9 mouse cellular contexts compared by ENCODE assay signal in the genomic region with DNA sequence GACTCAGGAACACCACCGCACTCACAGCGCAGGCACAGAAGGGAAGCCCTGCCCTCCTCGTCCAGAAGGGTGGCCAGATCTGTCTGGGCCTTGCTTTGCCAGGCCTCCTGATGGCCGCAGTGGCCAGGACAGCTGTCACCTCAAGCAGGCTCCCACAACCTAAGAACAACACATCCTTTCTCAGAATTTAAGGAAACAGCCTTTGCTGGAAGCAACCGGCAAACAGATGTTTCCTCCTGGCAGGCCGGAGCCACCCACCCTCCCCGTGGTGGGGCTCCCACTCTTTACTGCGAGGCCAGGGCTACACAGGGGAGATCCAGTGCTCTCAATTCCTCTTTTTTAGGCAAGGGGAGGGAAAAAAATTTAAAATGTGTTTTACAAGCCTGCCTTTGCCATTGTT. TPM values are rescaled to one million over a fixed set of nuclear protein-coding genes. Genes with fewer than 3 reads are reported as not detected.
DNase-seq lines count a peak whose midpoint lies in the region; ATAC-seq and TF ChIP-seq lines count a peak whose summit lies in the region.
"Had no signal": no experiment of that assay in that cellular context is flagged by ENCODE, and none has a peak within 500 bp of the region (broad histone marks: within the 10 kb centered on the region; RNA-seq: fewer than 3 reads in every experiment).

No protein-coding gene starts in this region.

- no peaks in the 10 kb centered on the region for H3K9me3 ChIP-seq in embryonic facial prominence, embryonic 13.5 days
- H3K9me3 ChIP-seq in heart, postnatal 0 days (replicated peaks; ENCODE audit: control insufficient read depth, low read length), result no peaks in the 10 kb centered on the region

- peak overlapping the region; percentile 75; the same call in 1 of the 2 replicates for H3K27ac ChIP-seq in layer of hippocampus, adult 2 months
- H3K27ac ChIP-seq in embryonic facial prominence, embryonic 13.5 days, result peak overlapping the region; percentile 84
- peak overlapping the region; percentile 82 for H3K27ac ChIP-seq in heart, postnatal 0 days (ENCODE audit: low read depth)

- H3K4me2 ChIP-seq in embryonic facial prominence, embryonic 13.5 days, result peak overlapping the region; percentile 41
- no peak overlapping the region for H3K4me2 ChIP-seq in heart, postnatal 0 days (ENCODE audit: low read depth, low read length)

- H3K36me3 ChIP-seq in embryonic facial prominence, embryonic 13.5 days, result no peaks in the 10 kb centered on the region
- H3K36me3 ChIP-seq in heart, postnatal 0 days (replicated peaks; ENCODE audit: control insufficient read depth, insufficient read depth, low read length), result no peaks in the 10 kb centered on the region

- H3K9ac ChIP-seq in embryonic facial prominence, embryonic 13.5 days, result no peak overlapping the region
- no peak overlapping the region for H3K9ac ChIP-seq in heart, postnatal 0 days (replicated peaks; ENCODE audit: low read depth, low read length)

- peak; percentile 36; the same call in 1 of the 2 replicates for TF ChIP-seq CTCF in layer of hippocampus, adult 2 months (conservative IDR thresholded peaks at IDR 0.05)
- no peak for TF ChIP-seq CTCF in heart, postnatal 0 days (IDR thresholded peaks at IDR 0.05; ENCODE audit: low read depth)

- WGBS in embryonic facial prominence, embryonic 13.5 days, result 19% methylated on average over 8 of the region's 8 CpGs
- 48% methylated on average over 8 of the region's 8 CpGs for whole genome bisulfite sequencing in heart, postnatal 0 days

- DNase-seq in layer of hippocampus, adult 2 months (ENCODE audit: low spot score in 2 of 2), result no peak
- no peak for DNase-seq in layer of hippocampus, postnatal 36 days
- peak; percentile 48 to 74 for DNase-seq in adrenal gland, postnatal 36 days
- peak; percentile 52 for DNase-seq in heart, postnatal 0 days (ENCODE audit: low spot score)
- DNase-seq in left cerebral cortex, postnatal 25 days (ENCODE audit: low spot score in 2 of 2), result peak; percentile 41 to 54
- no peak for DNase-seq in urinary bladder, postnatal 10 days (ENCODE audit: low spot score)

- intact Hi-C loops in left cerebral cortex, postnatal 25 days (cut with DNase I), result no loop called here

- peak; percentile 63; the same call in 1 of the 2 replicates for TF ChIP-seq EP300 in heart, postnatal 0 days (IDR thresholded peaks at IDR 0.05; ENCODE audit: low read depth)

- peaks cover 24% of the 10 kb centered on the region for H3K27me3 ChIP-seq in embryonic facial prominence, embryonic 13.5 days
- H3K27me3 ChIP-seq in heart, postnatal 0 days (ENCODE audit: control insufficient read depth, insufficient read depth, low read length), result 0 out of 2 replicates have a peak, but pooled peaks cover 1% of the 10 kb centered on the region

- H3K4me1 ChIP-seq in embryonic facial prominence, embryonic 13.5 days, result peaks cover 77% of the 10 kb centered on the region
- peaks cover 54% of the 10 kb centered on the region for H3K4me1 ChIP-seq in heart, postnatal 0 days (ENCODE audit: control insufficient read depth, insufficient read depth)

- no peak overlapping the region; the same call in 1 of the 2 replicates for H3K4me3 ChIP-seq in layer of hippocampus, adult 2 months
- H3K4me3 ChIP-seq in embryonic facial prominence, embryonic 13.5 days, result no peak overlapping the region
- H3K4me3 ChIP-seq in heart, postnatal 0 days (ENCODE audit: low read depth, low read length), result no peak overlapping the region

- 0 out of 2 replicates have a peak, but pooled peaks have one; percentile 27 for ATAC-seq in embryonic facial prominence, embryonic 13.5 days (ENCODE audit: insufficient number of reproducible peaks, insufficient read depth, low FRiP score, low TSS enrichment, low read depth)
- ATAC-seq in heart, postnatal 0 days (ENCODE audit: insufficient read depth, low read depth), result peak; percentile 33
- peak; percentile 56 for ATAC-seq in megakaryocyte progenitor cell, adult 5-6 weeks (replicated peaks; ENCODE audit: poor library complexity)

RNA-seq across cellular contexts. Expression of a gene that starts 33.7 kb away (rescaled TPM):
- 10 to 100 TPM; 38.0 to 49.8 TPM for total RNA-seq in layer of hippocampus, adult 2 months (2021)
- 10 to 100 TPM; 47.2 to 50.2 TPM for total RNA-seq in layer of hippocampus, postnatal 36 days (2021)
- total RNA-seq in adrenal gland, postnatal 36 days (2021), result 10 to 100 TPM in 1 of 2 experiments, 1 to 10 TPM in 1; 8.7 to 13.7 TPM
- 4.6 TPM in 2 replicates for polyA plus RNA-seq in embryonic facial prominence, embryonic 13.5 days (2015; fragmentation: Nextera tagmentation; extraction: Ambion mirVana)
- 1.1 and 3.6 TPM in 2 replicates for total RNA-seq in heart, postnatal 0 days (2014; rRNA removed; ENCODE audit: low replicate concordance)
- 4.3 and 4.4 TPM in 2 replicates for polyA plus RNA-seq in heart, postnatal 0 days (2015; fragmentation: Nextera tagmentation; extraction: Ambion mirVana)
- total RNA-seq in left cerebral cortex, postnatal 25 days (2021), result 10 to 100 TPM; 31.7 to 41.5 TPM
- total RNA-seq in megakaryocyte progenitor cell, adult 5-6 weeks (2015), result 19.6 and 20.7 TPM in 2 replicates
- total RNA-seq in megakaryocyte progenitor cell, adult 5-6 weeks (2017), result 11.8 and 12.3 TPM in 2 replicates

RNA-seq across cellular contexts. Expression of a gene that starts 42.7 kb away (rescaled TPM):
- under 1 TPM in 1 of 2 experiments, not detected in 1; 0.52 TPM for total RNA-seq in layer of hippocampus, adult 2 months (2021)
- under 1 TPM in 1 of 2 experiments, not detected in 1; 0.35 TPM for total RNA-seq in layer of hippocampus, postnatal 36 days (2021)
- not detected for total RNA-seq in adrenal gland, postnatal 36 days (2021)
- polyA plus RNA-seq in embryonic facial prominence, embryonic 13.5 days (2015; fragmentation: Nextera tagmentation; extraction: Ambion mirVana), result not detected in 2 replicates
- total RNA-seq in heart, postnatal 0 days (2014; rRNA removed; ENCODE audit: low replicate concordance), result not detected in 2 replicates
- not detected in 2 replicates for polyA plus RNA-seq in heart, postnatal 0 days (2015; fragmentation: Nextera tagmentation; extraction: Ambion mirVana)
- not detected for total RNA-seq in left cerebral cortex, postnatal 25 days (2021)
- 0.12 TPM in 1 of 2 replicates, not detected in the other for total RNA-seq in megakaryocyte progenitor cell, adult 5-6 weeks (2015)
- total RNA-seq in megakaryocyte progenitor cell, adult 5-6 weeks (2017), result not detected in 2 replicates
- total RNA-seq: MEL had no signal

RNA-seq across cellular contexts. Expression of a gene that starts 53.8 kb away (rescaled TPM):
- 10 to 100 TPM; 77.3 to 88.6 TPM for total RNA-seq in layer of hippocampus, adult 2 months (2021)
- total RNA-seq in layer of hippocampus, postnatal 36 days (2021), result 10 to 100 TPM; 79.1 to 87.3 TPM
- 10 to 100 TPM; 49.9 to 64.4 TPM for total RNA-seq in adrenal gland, postnatal 36 days (2021)
- 53.0 and 57.7 TPM in 2 replicates for polyA plus RNA-seq in embryonic facial prominence, embryonic 13.5 days (2015; fragmentation: Nextera tagmentation; extraction: Ambion mirVana)
- total RNA-seq in heart, postnatal 0 days (2014; rRNA removed; ENCODE audit: low replicate concordance), result 3.1 and 5.2 TPM in 2 replicates
- polyA plus RNA-seq in heart, postnatal 0 days (2015; fragmentation: Nextera tagmentation; extraction: Ambion mirVana), result 68.8 and 70.9 TPM in 2 replicates
- total RNA-seq in left cerebral cortex, postnatal 25 days (2021), result 10 to 100 TPM; 81.3 to 87.8 TPM
- total RNA-seq in megakaryocyte progenitor cell, adult 5-6 weeks (2015), result 41.5 and 52.4 TPM in 2 replicates
- 18.0 and 27.9 TPM in 2 replicates for total RNA-seq in megakaryocyte progenitor cell, adult 5-6 weeks (2017)

RNA-seq across cellular contexts. Expression of a gene that starts 54.0 kb away (rescaled TPM):
- total RNA-seq in layer of hippocampus, adult 2 months (2021), result 10 to 100 TPM; 11.8 to 13.9 TPM
- total RNA-seq in layer of hippocampus, postnatal 36 days (2021), result 10 to 100 TPM in 1 of 2 experiments, 1 to 10 TPM in 1; 9.5 to 11.4 TPM
- total RNA-seq in adrenal gland, postnatal 36 days (2021), result 1 to 10 TPM; 6.0 to 6.8 TPM
- polyA plus RNA-seq in embryonic facial prominence, embryonic 13.5 days (2015; fragmentation: Nextera tagmentation; extraction: Ambion mirVana), result 7.5 and 7.6 TPM in 2 replicates
- 11.6 and 16.1 TPM in 2 replicates for total RNA-seq in heart, postnatal 0 days (2014; rRNA removed; ENCODE audit: low replicate concordance)
- polyA plus RNA-seq in heart, postnatal 0 days (2015; fragmentation: Nextera tagmentation; extraction: Ambion mirVana), result 5.7 and 7.2 TPM in 2 replicates
- 1 to 10 TPM; 7.4 to 9.1 TPM for total RNA-seq in left cerebral cortex, postnatal 25 days (2021)
- 30.3 and 31.8 TPM in 2 replicates for total RNA-seq in megakaryocyte progenitor cell, adult 5-6 weeks (2015)
- 32.2 and 33.1 TPM in 2 replicates for total RNA-seq in megakaryocyte progenitor cell, adult 5-6 weeks (2017)

Comparison
In these comparisons a context has a peak if more than half of its experiments do, and no peak if none do; other contexts are left out.
1. DNase-seq: peak in adrenal gland, postnatal 36 days (2 of 2), heart, postnatal 0 days (single experiment) and left cerebral cortex, postnatal 25 days (2 of 2); none in layer of hippocampus, adult 2 months (0 of 2), layer of hippocampus, postnatal 36 days (0 of 2) and urinary bladder, postnatal 10 days (single experiment).
2. Peak in every context shown above with its lines, with median percentiles within 50 percentile points of each other: H3K27ac ChIP-seq and ATAC-seq.